Mouse (Mus musculus) monocyte, adult 59 days (primary cell): ENCODE results near the gene Nol12. TPM values are rescaled to one million over a fixed set of nuclear protein-coding genes. Genes with fewer than 3 reads are reported as not detected.

Source experiments
- total RNA-seq, 2 experiments: library from RNA; stranded (reverse); gene quantifications; one replicate each; pipeline ENCODE4 v1.2.4; 2023

The Nol12 gene
- 10 to 100 TPM; 27.1 to 27.5 TPM for total RNA-seq

GRCm38 (mm10) chr15:78934784-78935320, at the start of gene Nol12:
Gene Nol12, plus strand, starts transcription at chr15:78934933.

GRCm38 (mm10) chr15:78899409-78899739, 35.4 kb upstream of the Nol12 start, which contains the start of gene Gm49510:
Gene Gm49510, plus strand, starts transcription at chr15:78899667.

DNA sequence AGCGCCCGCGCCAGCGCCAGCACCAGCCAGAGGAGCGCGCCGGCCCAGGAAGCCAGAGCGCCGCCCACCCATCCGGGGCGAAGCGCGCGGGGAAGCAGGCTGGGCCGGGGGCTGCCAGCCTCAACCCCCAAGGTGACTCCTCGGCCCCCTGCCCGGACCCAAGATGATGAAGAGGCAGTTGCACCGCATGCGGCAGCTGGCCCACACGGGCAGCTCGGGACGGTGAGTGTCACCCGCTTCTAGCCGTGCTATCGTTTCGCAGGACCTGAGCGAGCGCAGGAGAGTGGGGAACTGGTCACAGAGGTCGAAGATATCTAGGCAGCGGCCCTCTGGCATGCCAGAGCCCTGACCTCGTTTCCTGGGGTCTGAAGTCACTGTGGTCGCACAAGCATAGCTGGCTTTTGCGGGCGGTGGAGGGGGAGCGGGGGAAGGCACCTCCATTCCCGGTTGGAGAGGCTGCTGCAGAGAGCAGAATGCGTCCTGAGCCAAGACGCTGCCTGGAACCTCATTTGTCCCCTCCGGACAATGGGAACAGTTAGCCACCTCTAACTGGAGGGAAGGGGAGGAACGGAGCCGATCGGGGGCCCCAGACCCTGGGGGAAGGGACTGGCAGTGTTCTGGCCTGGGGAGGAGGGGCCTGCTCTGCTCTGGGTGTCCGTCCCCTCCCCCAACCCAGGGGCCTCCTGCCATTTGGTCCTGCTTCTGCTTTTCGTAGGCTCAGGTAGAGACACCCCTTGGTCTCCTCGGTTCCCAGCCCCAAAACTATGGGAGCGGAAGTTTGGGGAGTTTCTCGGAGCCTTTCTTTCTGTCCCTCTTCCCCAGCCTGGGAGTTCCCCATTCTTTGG, 34.8 kb upstream of the Nol12 start, which contains the start of gene Sh3bp1:
Gene Sh3bp1, plus strand, starts transcription at position 29 of the 845 bp plus-strand sequence.

DNA sequence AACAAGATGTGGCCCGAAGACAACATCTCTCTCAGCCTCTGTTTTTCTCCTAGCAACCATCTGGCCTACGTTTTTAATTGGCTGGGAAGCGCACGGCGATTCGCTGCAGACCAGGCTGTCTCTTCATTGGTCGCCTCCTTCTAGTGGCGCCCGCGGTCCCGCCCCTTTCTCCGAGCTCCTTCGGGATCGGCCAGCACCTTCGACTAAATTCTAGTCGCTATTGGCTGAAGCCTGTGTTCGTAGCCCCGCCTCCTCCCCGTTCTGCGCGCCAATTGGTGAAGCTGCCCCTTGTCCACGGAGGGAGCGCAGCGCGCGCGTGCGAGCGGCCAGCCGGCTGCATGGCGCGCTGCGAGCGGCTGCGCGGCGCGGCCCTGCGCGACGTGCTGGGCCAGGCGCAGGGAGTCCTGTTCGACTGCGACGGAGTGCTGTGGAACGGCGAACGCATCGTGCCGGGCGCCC, 21.1 kb upstream of the Nol12 start, which contains the start of gene Pdxp:
Gene Pdxp, plus strand, starts transcription at position 288 of the 459 bp plus-strand sequence.

DNA sequence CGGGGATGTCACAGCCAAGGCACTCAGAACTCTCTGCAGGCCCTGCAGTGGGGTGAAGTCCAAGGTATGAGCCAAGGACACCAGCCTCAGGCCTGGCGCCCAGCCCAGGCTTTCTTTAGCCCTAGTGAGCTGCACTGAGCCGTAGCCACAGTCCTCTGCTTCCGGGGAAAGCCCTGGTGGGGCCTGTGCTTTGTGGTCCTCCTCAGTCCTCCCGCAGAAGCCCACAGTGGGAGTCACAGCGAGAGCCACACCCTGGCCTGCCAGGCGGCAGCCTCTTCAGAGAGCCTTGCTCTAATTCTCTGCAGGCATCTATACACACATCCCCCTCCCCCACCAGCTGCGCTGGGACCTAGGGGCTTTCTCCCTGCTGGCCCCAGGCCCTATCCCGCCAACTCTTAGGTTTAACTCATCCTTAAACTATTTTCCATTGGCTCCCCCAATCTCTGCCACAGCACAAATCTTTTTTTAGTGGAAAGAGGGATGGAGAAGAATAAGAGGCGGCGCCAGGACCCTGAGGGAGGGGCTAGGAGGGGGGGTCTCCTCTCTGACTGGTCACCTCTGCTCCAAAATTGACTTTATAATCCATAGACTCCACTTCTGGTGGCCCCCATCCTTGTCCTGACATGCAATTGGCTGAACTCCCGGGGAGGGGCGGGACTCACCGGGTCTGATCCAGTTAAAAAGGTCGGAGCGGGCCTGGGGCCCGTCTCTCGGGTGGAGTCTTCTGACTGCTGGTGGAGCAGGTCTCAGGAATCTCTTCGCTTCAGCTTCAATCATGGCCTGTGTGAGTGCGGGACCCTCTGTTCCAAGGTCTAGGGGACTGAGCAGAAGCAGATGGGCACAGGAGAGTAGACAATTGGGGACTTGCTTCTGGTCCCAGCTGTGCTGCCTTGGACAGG, 8.5 kb upstream of the Nol12 start, which contains the start of gene Lgals1:
Gene Lgals1, plus strand, starts transcription at position 705 of the 899 bp plus-strand sequence.

GRCm38 (mm10) chr15:78947657-78948056, 12.9 kb downstream of the Nol12 start, which contains the start of gene Triobp:
Gene Triobp, plus strand, starts transcription at chr15:78947724.

Other genes with a start within 250 kb of the Nol12 start
- not detected for gene Elfn2, start 216.2 kb upstream of the Nol12 start, total RNA-seq
- gene Mfng, start 161.5 kb upstream of the Nol12 start, total RNA-seq = 10 to 100 TPM; 51.2 to 57.9 TPM
- 10 to 100 TPM; 14.9 to 15.0 TPM for gene Card10, start 131.9 kb upstream of the Nol12 start, total RNA-seq
- gene Cdc42ep1, start 92.3 kb upstream of the Nol12 start, total RNA-seq = not detected
- not detected for gene Lgals2, start 79.4 kb upstream of the Nol12 start, total RNA-seq
- gene Gga1, start 57.7 kb upstream of the Nol12 start, total RNA-seq = 100 to 1,000 TPM; 103 TPM
- under 1 TPM in 1 of 2 experiments, not detected in 1; 0.49 TPM for gene Gm49510, start 35.3 kb upstream of the Nol12 start, total RNA-seq
- 100 to 1,000 TPM; 271 to 290 TPM for gene Sh3bp1, start 35.2 kb upstream of the Nol12 start, total RNA-seq
- 1 to 10 TPM; 2.1 to 2.8 TPM for gene Pdxp, start 21.0 kb upstream of the Nol12 start, total RNA-seq
- 100 to 1,000 TPM; 166 to 215 TPM for gene Lgals1, start 8.2 kb upstream of the Nol12 start, total RNA-seq
- 10 to 100 TPM; 47.8 to 54.4 TPM for gene Triobp, start 12.8 kb downstream of the Nol12 start, total RNA-seq
- 10 to 100 TPM; 41.2 to 48.2 TPM for gene H1f0, start 93.5 kb downstream of the Nol12 start, total RNA-seq
- not detected for gene Galr3, start 107.0 kb downstream of the Nol12 start, total RNA-seq
- gene Ankrd54, start 128.0 kb downstream of the Nol12 start, total RNA-seq = 10 to 100 TPM; 14.7 to 17.8 TPM
- gene Eif3l, start 140.2 kb downstream of the Nol12 start, total RNA-seq = 10 to 100 TPM; 90.7 to 95.1 TPM
- gene Micall1, start 174.0 kb downstream of the Nol12 start, total RNA-seq = 10 to 100 TPM; 13.9 to 16.0 TPM
- 10 to 100 TPM; 49.3 to 59.7 TPM for gene Polr2f, start 206.1 kb downstream of the Nol12 start, total RNA-seq
- under 1 TPM in 1 of 2 experiments, not detected in 1; 0.42 TPM for gene 1700088E04Rik, start 206.3 kb downstream of the Nol12 start, total RNA-seq
- gene Sox10, start 230.3 kb downstream of the Nol12 start, total RNA-seq = not detected